Mouse (Mus musculus) adrenal gland, postnatal 14 days (tissue): ENCODE data around the gene Ovca2. TPM values are rescaled to one million over a fixed set of nuclear protein-coding genes. Genes with fewer than 3 reads are reported as not detected.

Source experiments
- DNase-seq: peaks from one replicate; pipeline ENCODE4 v3.0.0; 2021; ENCODE audit warnings: mixed read lengths
- long read RNA-seq, 2 experiments: library from polyadenylated mRNA; stranded (forward); transcript quantifications; one replicate each; pipeline ENCODE4 v2.0.0; 2021
- total RNA-seq: library from RNA; stranded (reverse); gene quantifications from 2 replicates; pipeline ENCODE4 v1.2.3, GENCODE M21; 2021

Gene Ovca2
- 14.5 and 15.8 TPM in 2 replicates for total RNA-seq
- long read RNA-seq, experiment 1, transcript Ovca2-201 (2 exons, 2,670 nt): major isoform, 20 of 26 reads
- long read RNA-seq, experiment 1, partial matches to known transcripts: 0 of 26 reads
- long read RNA-seq, experiment 1, other reads (novel, unspliced or antisense): 5 of 26 reads
- long read RNA-seq, experiment 2, transcript Ovca2-201 (2 exons, 2,670 nt): major isoform, 12 of 13 reads
- long read RNA-seq, experiment 2, partial matches to known transcripts: 0 of 13 reads
- long read RNA-seq, experiment 2, other reads (novel, unspliced or antisense): 1 of 13 reads

DNA sequence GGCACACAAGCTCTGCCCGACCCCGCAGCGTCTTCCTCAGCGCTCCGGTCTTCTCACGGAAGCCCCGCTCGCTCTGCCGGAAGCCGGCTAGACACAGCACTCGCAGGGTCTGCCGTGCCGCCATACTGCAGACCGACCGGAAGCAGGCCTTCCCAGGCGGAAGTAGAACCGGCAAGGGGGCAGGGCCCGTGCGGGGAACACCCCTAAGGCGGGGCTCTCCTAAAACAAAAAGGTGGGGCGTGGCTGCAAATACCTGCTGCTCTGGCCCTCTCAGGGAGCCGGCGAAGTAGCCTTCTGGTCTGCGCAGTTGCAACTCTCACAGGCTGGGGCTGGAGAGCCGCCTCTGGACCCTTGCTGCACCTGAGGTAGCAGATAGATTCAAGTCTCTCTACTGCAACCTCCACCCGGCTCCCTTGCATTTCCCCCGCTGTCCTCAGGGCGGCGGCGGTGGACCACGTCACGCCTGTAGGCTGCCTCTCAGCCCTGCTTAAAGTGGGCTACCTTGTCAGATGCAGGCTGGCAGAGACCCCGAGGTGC is at the start of gene Ovca2:
Gene Ovca2 (minus strand): TSS at position 164 of the 537 bp plus-strand sequence.
- DNase-seq: peak; percentile 95

DNA sequence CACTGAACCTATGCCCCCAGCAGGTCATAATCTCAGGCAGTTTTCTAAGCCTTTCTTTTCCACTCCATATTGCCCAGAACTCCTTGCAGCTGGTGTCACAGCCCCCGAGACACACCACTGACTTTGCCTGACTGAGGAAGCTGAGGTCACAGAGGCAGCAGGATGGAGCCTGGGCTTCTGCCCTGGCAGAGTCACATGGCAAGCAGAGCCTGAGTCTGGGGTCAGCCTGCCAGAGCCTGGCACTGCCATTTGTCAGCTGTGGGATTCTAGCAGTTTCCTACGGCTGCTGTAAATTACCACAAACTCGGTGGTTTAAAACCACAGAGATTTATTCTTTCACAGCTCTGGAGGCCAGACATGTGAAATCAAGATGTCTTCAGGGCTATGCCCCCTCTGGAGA is 49.0 kb upstream of the Ovca2 start:
- no peak for DNase-seq

DNA sequence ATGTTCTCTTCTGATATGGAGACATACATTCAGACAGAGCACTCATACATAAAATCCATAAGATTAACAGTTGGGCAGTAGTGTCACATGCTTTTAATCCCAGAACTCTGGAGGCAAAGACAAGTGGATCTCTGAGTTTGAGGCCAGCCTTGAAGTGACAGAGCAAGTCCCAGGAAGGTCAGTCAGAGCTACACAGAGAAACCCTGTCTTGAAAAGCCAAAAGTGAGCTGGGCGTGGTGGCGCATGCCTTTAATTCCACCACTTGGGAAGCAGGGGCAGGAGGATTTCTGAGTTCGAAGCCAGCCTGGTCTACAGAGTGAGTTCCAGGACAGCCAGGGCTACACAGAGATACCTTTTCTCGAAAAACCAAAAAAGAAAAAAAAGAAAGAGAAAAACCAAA is 46.2 kb upstream of the Ovca2 start:
- no peak for DNase-seq

DNA sequence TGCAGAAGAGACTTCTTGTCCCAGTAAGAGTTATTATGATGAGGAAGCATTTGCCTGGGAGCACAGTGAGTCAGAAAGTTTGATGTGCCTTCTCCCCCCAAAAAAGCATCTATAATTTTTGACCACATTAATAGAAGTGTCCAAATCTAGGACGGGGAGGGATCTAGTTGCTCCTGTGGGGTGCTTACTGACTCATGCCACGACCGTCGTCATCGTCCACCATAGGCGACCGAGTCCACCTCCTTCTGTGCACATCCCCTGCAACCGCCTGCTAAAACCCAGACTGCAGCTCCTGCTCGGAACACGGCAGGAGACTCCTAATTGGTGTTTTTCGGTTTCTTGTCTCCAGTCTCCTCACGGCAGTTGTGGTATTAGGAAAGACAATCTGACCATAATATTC is 45.4 kb upstream of the Ovca2 start:
- DNase-seq: no peak

DNA sequence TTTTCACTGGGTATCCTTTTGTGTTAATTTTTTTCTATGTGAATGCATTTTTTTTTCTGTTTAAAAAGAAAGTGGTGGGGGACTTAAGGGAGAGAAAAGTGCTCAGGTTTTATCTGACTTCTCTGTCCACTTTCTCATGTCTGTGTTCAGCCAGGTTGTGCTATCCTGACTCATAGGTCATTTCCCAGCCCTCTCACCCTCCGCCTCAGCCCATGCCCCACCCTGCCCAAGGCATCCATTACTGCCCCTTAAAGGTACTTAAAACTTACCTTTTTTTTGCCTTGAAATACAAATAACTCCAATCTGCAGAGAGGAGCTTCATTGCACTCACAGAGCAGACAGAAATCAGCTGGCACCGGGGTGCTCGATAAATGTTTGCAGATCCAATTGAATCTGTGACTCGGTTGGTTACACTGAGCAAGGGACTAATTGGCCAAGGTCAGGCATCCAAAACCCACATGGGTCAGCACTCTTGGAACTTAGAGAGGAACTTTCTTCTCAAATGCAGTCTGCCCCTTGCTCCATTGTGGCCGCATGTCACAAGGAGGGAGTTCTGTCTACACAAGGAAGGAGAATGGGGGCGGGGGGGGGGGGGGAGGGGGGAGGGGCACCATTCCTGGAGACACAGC is 42.0 kb upstream of the Ovca2 start:
- DNase-seq: no peak

DNA sequence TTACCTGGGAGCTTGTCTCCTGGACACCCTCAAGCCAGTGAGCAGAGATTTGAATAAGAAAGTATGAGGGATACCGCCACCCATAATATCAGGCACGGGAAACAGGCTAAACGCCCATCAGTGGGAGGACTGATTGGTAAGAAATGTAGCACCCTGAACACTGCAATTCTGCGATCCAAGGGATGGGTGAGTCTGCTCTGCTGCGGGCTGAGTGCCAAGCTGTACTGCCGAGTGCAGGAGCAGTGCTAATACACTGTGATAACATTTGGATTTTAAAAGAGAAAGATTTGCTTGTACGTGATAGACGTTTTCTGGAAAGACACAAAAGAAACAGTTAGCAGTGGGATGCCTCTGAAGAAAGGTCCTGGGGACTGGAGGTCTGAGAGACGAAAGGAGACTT is 41.5 kb upstream of the Ovca2 start:
- DNase-seq: peak; percentile 78

DNA sequence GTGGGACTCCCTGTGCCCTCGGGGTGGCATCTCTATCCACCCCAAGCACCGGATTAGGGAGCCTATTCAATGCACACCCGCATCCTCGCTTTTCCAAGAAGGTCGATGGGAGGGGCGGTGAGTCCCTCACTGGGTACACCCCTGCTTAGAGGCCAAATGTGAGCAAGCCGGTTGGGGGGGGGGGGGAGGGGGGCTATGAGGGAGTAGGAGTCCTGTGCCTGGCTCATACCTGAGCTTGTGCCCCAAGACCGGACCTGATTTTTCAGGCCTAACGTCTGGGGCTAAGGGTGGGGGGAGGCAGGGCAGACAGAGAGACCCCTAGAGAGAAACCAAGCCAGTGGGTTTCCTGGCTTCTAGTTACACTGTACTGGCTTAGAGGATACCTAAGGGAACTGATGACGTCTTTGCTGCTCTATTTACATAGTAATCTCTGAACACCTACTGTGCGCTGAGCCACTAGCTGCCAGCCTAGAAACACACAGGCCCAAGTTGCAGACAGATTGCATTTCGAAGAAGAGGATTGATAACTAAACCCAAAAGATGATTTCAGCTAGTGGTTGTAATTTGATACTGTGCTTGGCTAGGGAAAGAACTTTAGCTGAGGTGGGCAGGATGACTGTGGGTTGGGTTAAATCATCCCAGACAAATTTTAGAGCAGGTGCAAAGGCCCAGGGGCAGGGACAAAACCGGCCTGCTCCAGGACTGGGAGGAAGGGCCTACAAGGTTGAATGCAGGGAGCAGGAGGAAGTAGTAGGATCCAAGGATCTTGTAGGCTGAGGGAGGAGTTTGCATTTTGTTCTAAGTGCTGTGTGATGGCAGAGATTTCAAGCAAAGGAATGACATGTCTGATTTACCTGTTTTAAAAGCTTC is 35.7 kb upstream of the Ovca2 start:
- no peak for DNase-seq

DNA sequence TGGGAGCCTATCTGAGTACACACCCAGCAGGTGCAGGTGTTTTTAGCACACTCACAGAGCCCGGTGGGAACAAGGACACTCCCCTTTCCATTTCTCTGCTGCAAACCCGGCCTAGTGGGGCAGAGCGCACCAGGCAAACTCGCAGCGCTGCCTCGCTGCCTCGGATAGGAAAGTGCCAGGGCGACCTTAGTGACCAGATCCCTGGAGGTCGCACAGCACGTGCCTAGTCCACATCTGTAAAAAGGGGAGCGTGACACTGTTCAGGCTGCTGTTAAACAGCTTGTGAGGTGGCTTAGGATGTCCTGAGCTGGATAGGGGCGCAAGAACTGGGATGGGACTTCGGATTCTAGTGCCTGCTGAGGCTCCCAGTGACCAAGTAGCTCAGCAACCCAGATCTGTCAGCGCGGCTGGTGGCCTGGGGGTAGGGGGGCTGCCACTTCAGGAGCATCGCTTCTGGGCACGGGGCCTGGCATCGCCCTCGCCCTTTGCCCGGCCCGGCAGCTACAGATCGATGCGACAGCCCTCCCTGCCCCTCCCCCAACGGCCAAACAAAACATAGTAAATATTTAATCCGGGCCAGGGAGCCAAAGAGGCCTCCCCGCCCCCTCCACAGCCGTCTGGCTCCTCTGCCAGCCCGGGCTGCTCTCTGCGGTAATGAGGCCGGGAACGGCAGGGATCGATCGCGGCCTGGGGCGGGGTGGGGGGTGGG is 34.9 kb upstream of the Ovca2 start:
- DNase-seq: peak; percentile 74

DNA sequence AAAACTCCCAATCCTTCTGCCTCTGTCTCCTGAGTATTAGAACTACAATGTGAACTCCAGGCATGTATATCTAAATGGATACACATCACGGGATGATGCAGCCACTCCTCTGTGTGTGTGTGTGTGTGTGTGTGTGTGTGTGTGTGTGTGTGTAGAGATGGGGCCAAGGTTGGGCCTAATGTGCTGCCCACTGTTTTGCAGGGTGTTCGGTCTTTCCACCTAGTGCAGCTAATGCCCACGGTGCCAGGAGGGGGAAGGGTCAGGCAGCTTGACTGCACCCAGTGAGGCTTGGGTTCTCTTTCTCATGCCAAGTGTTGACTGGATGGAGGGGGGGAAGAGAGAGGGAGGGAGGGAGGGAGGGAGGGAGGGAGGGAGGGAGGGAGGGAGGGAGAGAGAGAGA is 34.2 kb upstream of the Ovca2 start:
- DNase-seq: peak; percentile 56

DNA sequence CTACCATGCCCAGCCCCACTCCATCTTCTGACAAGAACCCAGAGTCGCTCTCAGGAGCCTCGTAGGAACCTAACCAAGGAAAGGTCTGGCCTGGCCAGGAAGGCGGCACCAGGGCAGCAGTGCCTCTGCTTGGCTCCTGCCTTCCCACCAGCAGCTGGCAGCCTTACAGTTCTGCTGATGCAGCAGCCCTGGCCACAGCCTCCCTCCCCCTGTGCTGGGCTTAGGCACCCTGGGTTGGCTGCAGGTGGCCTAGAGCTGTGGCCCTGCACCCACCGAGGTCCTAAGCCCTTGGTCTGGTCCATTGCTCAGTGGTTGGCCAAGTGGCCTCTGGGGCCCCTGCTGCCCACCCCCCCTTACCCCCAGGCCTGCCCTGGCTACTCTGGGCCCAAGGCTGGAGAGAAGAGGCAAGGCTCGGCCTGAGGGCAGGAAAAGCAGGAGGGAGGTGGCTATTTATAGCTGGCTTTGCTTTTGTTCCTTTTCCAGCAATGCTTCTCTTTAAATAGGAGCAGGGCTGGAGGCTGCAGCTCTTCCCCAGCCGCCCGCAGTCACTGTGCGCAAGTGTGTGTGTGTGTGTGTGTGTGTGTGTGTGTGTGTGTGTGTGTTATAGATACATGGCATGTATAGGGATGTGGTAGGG is 33.5 kb upstream of the Ovca2 start:
- DNase-seq: peak; percentile 68

DNA sequence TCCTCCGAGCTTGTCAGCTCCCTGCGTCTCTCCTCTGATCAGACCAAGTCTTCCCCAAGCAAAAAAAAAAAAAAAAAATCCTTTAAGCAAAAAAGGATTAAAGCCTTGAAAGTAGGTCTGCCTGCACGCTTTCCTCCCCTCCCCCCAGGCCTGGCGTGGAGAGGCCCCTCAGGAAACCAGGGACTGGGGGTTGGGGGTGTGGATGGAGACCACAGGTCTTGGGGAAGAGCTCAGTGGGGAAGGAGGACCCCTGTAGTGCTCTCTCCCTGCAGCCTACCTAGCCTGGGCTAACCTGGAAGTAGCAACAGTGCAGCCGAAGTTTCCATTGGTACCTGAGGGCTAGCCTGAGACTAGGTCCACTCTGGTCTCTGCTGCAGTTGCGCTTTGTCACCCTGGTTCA is 32.1 kb upstream of the Ovca2 start:
- no peak for DNase-seq

DNA sequence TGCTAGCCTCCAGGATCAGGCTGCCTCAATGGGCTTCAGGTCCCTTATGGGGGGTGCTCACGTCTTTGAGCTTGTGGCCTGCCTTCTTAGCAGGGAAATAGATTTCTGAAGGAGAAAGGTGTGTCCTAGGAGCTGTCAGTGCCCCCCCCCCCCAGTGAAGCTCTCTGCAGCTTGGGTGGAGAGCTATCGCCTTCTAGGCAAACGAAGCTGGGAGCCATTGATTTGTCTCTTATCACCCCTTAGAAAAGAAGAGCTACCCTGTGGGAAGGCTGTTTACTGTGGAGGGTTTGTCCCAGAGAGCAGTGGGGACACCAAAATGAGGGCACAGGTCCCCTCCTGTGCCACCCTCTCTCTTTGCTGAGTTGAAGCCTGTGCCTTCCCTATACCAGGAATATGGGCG is 31.5 kb upstream of the Ovca2 start:
- no peak for DNase-seq

DNA sequence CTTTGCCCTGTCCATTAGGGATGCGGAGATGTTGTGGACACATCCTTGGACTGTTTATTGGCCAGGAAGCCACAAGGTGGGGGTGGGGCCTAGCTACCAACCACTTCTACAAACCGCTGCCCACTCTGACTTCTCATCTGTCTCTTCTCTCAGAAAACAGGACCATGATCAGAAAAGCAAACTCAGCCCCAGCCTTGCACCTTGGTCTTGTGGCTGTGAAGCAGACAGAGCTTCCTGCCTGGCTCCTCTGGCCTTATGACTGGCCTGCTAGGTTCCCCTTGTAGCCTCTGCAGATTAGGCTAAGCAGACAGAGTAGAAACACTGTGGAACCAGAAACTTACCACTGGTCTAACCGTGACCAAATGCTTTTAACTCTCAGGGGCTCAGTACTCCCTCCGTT is 30.7 kb upstream of the Ovca2 start:
- no peak for DNase-seq

DNA sequence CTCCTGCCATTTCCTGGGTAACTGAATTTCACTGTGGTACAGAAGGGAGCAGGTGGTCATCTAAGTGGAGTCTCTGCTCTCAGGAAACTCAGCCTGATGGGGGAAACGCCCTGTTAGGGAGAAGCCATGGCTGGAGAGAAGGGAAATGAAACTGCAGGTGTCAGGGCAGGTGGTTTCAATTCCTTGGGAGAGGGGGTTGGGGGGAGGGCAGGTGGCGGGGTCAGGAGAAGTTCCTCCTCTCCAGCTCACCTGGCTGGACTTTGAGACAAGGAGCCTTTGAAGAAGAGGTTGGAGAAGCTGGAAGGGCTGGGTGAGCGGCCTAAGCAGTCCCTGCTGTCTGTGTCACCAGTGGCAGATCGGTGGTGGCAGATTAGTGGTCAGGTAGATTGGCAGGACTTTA is 27.7 kb upstream of the Ovca2 start:
- DNase-seq: no peak

DNA sequence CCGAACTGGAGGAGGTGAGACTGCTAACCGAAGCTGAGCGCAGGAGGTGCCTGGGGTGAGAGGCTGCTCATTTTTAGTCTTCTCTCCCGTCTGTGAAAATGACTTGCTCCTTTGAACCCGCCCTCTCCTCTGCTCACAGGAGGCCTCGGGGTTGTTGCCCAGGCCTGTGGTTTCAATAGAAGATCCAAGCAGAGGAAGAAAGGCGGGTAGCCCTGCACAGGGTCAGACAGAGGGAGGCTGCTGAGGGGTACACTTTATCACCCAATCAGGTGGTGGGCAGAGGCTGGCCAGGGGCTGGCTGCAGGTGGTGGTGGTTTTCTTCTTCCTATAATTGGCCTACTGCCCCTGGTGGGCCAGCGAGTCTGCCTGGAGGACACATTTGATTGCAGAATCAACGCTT is 25.8 kb upstream of the Ovca2 start:
- no peak for DNase-seq

DNA sequence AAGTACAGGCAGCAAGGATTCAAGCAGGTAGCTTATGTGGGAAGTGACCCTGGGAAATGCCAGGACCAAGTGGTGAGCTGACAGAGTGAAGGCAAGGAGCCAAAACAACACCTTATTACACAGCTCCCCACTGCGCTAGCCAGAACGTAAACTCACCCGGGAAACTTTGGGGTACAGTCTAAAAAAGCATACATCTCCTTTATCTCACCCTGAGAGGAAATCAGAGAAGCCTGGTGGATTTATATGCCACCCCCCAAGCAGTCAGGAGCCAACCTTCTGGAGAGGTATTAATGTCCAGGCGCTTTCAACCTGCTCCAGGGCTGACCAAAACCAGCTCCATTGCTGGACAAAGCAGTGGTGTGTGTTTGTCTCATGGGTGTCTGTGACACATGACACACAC is 25.3 kb upstream of the Ovca2 start:
- no peak for DNase-seq

DNA sequence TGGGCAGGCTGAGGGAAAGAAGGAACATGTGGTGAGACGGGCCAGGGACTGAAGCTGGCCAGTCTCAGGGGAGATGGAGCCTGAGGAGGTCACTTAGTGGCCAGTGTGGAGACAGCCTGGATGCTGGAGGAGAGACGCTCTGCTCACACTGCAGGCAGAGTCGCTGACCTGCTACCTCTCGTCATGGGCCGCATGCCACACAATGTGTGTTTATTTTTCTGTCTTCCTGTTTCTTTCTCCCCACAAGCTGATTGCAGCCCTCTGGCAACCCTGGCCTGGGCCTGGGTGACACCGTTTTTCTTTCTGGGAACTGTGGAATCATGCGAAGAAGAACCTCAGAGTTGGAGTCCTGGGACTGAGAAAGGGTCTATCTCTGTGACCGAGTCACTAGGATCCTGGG is 23.1 kb upstream of the Ovca2 start:
- no peak for DNase-seq

DNA sequence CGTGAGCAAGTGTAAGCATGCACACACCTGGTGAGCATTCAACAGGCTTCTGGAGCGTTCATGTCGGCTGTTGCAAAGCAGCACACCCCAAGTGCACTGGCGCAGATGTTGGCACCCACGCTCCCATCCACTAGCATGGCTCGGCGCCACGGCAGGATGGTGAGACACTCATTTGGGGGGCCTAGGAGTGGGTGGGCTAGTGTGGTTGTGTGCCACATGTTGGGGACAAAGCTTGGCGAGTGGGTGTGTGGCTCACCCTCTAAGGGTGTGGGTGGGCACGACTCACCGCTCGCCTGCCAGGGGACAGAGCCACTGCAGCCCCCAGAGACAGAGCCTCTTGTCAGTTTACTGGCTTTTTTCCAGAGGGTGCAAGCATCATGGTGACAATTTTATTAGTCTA is 22.3 kb upstream of the Ovca2 start:
- DNase-seq: no peak

DNA sequence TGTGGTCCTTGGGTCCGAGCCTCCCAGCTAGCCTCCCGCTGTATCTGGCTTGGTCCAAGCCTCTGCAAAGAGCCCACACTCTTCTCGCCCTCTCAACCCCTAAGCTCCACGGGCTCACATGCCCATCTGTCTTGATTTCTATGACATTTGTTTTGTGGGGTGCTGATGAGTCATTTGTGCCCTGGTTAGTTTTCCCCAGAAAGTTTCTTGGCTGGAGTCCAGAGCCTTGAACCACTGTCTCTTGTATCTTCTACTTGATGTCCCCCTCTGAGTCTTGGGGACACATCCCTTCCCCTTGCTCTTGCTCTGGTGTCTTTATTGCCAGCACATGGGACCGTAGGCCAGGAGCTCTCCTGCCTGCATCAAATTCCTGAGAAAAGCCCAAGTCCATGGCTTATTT is 21.3 kb upstream of the Ovca2 start:
- peak; percentile 43 for DNase-seq

DNA sequence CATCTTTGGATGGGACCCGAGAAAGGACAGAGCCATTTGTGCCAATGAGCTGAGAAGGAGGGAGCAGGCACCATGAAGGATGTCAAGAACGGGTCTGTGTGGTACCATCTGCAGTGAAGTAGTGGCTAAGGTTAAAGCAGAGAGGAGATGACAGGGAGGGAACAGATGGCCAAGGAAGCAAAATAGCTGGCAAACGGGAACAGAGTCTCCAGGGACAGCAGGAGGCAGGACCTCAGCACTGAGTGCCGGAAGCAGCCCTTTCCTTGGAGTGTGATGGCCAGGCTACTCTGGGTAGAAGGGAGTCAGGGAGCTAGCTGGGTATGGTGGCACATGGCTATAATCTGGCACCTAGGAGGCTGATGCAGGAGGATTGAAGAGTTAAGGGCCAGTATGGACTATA is 20.2 kb upstream of the Ovca2 start:
- no peak for DNase-seq

DNA sequence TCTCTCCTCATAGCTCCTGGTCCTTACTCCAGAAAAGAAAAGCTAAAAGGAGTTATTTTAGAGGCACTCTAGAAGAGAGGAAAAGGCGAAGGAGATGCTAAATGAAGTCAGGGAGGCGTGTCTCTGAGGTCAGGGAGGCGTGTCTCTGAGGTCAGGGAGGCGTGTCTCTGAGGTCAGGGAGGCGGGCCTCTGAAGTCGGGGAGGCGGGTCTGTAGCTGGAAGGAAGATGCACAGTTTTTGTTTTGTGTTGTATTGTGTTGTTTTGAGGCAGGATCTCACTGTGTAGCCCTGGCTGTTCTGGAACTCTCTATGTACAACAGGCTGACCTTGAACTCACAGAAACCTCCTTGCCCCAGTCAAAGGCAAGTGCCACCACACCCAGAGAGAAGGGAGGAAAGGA is 19.3 kb upstream of the Ovca2 start:
- DNase-seq: no peak

DNA sequence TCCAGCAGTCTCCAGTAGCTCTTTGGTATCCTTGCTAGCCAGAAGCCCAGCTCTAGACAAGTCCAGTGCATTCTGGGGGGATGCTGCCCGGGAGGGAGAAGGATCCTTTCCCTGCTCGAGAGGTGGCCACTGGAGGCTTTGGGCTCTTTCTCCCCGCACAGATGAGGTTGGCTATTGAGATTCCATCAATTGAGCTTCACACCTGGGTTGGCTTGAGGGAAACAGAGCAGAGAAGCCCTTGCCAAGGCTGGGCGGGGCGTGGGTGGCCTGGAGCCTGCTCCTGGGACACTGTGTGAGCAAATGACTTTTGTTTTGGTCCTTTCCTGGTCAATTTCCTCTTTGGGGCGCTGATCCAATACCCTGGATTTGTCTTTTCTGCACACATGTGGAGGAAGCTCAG is 17.5 kb upstream of the Ovca2 start:
- no peak for DNase-seq
